Mouse (Mus musculus): ENCODE results near the gene Pphln1. TPM values are rescaled to one million over a fixed set of nuclear protein-coding genes. Genes with fewer than 3 reads are reported as not detected.

The Pphln1 gene
- polyA plus RNA-seq (2012; ENCODE audit: low replicate concordance): 3.0 and 5.1 TPM in 2 replicates

DNA sequence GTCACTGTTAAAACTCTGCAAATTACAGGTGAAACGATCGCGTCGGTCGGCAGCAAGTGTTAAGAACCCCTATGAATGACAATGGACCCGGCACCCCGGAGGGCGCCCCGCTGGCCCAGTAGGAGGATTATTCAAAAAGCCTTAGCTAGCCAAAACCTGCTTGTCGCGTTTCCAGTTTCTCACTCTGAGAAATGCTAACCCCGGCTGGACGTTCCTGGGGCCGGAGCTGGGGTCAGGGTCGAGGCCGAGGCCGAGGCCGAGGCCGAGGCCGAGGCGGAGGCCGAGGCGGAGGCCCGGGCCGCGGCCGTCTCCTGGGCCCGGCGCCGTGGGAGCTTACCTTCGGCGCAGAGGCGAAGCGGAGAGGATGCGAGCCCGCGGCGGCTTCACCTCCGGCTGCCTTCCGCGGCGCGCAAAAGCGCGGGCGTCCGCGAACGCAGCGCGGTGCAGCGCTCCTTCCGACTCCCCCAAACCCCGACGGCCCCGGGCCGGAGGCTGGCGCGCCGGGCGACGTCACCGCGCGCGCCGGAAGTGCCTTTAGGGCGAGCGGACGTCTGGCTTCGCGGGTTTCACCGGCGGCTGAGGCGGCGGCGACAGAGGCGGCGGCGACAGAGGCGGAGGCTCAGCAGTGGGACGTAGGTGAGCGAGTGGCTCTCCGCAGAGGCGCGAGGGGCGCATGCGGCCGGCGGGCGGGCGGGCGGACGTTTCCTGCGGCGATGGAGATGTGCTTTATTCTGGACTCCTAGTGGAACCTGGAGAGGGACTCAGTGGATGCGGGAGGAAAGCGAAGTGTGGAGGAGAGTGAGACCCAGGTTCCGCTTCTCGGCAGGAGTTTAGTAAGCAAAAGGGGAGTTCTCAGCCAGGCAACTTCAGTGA, at the start of gene Pphln1, which contains the start of gene Zcrb1:
Gene Pphln1 (plus strand): TSS at position 525 of the 873 bp plus-strand sequence.
Gene Zcrb1 (minus strand): TSS at position 509 of the 873 bp plus-strand sequence.

Other genes with a start within 250 kb of the Pphln1 start
- 1.3 and 1.7 TPM in 2 replicates for gene Gxylt1, start 123.2 kb upstream of the Pphln1 start, polyA plus RNA-seq (2012; ENCODE audit: low replicate concordance)
- gene Yaf2, start 61.4 kb upstream of the Pphln1 start, polyA plus RNA-seq (2012; ENCODE audit: low replicate concordance): 21.1 and 30.0 TPM in 2 replicates
- gene Zcrb1, start within 50 bp of the Pphln1 start, polyA plus RNA-seq (2012; ENCODE audit: low replicate concordance): 101 and 121 TPM in 2 replicates
- gene Prickle1, start 197.5 kb downstream of the Pphln1 start, polyA plus RNA-seq (2012; ENCODE audit: low replicate concordance): 2.0 and 4.8 TPM in 2 replicates

Measured in leukemia stem cell, adult 10-12 weeks (primary cell).